ENCODE assay signal across 8 mouse cellular contexts in the genomic region with DNA sequence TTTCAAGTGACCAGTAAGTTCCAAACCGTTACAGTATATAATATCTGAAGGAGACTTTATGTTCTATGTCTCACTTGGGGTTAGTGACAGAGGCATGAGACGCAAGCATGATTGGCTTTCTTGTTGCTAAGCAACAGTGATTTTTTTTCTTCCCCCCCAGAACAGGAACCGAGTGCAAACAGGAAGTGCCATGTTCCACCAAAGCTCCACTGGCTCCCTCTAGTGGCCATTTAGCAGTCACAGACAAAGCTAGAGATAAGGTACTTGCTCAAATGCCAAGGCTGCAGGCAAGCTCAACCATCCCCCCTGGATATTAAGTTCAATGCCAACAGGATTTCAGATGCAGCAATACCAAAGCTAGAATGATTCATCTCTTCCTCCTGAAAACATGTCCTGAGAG. TPM values are rescaled to one million over a fixed set of nuclear protein-coding genes. Genes with fewer than 3 reads are reported as not detected.
DNase-seq lines count a peak whose midpoint lies in the region; ATAC-seq and TF ChIP-seq lines count a peak whose summit lies in the region.

No protein-coding gene starts in this region.

- peak; percentile 57 for DNase-seq in ovary, adult 18-20 months (ENCODE audit: low spot score)
- no peak for DNase-seq in ovary, postnatal 10 days (ENCODE audit: low spot score)
- peak; percentile 35 to 58 for DNase-seq in gastrocnemius, postnatal 4 days (ENCODE audit: low spot score in 2 of 2)
- DNase-seq in left cerebral cortex, postnatal 25 days (ENCODE audit: low spot score in 2 of 2), result peak; percentile 63 to 85

- H3K36me3 ChIP-seq in intestine, embryonic 16.5 days (ENCODE audit: control insufficient read depth, insufficient read depth, low read length), result no peaks in the 10 kb centered on the region
- no peaks in the 10 kb centered on the region for H3K36me3 ChIP-seq in midbrain, embryonic 12.5 days
- no peaks in the 10 kb centered on the region for H3K36me3 ChIP-seq in small intestine, adult 2 months (ENCODE audit: control insufficient read depth, insufficient read depth, low read length)

- TF ChIP-seq CTCF in small intestine, adult 2 months (IDR thresholded peaks at IDR 0.05; ENCODE audit: extremely low read depth, insufficient read length, insufficient replicate concordance, low read depth, low read length), result peak; percentile 67; the same call in 1 of the 2 replicates

- H3K4me3 ChIP-seq in intestine, embryonic 16.5 days (ENCODE audit: low read length), result no peak overlapping the region
- H3K4me3 ChIP-seq in midbrain, embryonic 12.5 days, result no peak overlapping the region
- no peak overlapping the region for H3K4me3 ChIP-seq in small intestine, adult 2 months (ENCODE audit: low read depth, low read length)

- no peak overlapping the region for H3K9ac ChIP-seq in intestine, embryonic 16.5 days (ENCODE audit: low read depth, low read length)
- H3K9ac ChIP-seq in midbrain, embryonic 12.5 days (replicated peaks), result no peak overlapping the region

- WGBS in intestine, embryonic 16.5 days, result 21% methylated on average over 3 of the region's 3 CpGs
- WGBS in midbrain, embryonic 12.5 days, result 31% methylated on average over 3 of the region's 3 CpGs
- WGBS in small intestine, adult 2 months, result 31% methylated on average over 3 of the region's 3 CpGs

- no peaks in the 10 kb centered on the region for H3K9me3 ChIP-seq in intestine, embryonic 16.5 days (ENCODE audit: control insufficient read depth, low read length)
- no peaks in the 10 kb centered on the region for H3K9me3 ChIP-seq in midbrain, embryonic 12.5 days

- no peak overlapping the region for H3K4me2 ChIP-seq in intestine, embryonic 16.5 days (ENCODE audit: low read depth, low read length)
- 0 out of 2 replicates have a peak overlapping the region, but pooled peaks have one; percentile 7 for H3K4me2 ChIP-seq in midbrain, embryonic 12.5 days (replicated peaks)

- intact Hi-C loops in left cerebral cortex, postnatal 25 days (cut with DNase I), result loop anchor here (2.0 to 5.0 kb wide), 4 partner anchors 44 to 216 kb away; a partner anchor contains a TSS

- TF ChIP-seq POLR2A in small intestine, adult 2 months (IDR thresholded peaks at IDR 0.05; ENCODE audit: low read depth, low read length), result no peak

- no peak overlapping the region for H3K27ac ChIP-seq in intestine, embryonic 16.5 days (ENCODE audit: low read length)
- H3K27ac ChIP-seq in midbrain, embryonic 12.5 days (replicated peaks), result no peak overlapping the region
- H3K27ac ChIP-seq in small intestine, adult 2 months (ENCODE audit: insufficient read depth, low read depth, low read length), result no peak overlapping the region

- H3K4me1 ChIP-seq in intestine, embryonic 16.5 days (ENCODE audit: control insufficient read depth, insufficient read depth, low read length), result no peaks in the 10 kb centered on the region
- H3K4me1 ChIP-seq in midbrain, embryonic 12.5 days, result 0 out of 2 replicates have a peak, but pooled peaks cover 3% of the 10 kb centered on the region
- no peaks in the 10 kb centered on the region for H3K4me1 ChIP-seq in small intestine, adult 2 months (ENCODE audit: control insufficient read depth, insufficient read depth, insufficient read length, low read length)

- ATAC-seq in common myeloid progenitor, adult 5-6 weeks (replicated peaks; ENCODE audit: low read depth, poor library complexity, severe bottlenecking), result peak; percentile 87
- peak; percentile 67 for ATAC-seq in intestine, embryonic 16.5 days
- ATAC-seq in midbrain, embryonic 12.5 days (ENCODE audit: low FRiP score, low read depth), result 0 out of 2 replicates have a peak, but pooled peaks have one; percentile 27

- no peaks in the 10 kb centered on the region for H3K27me3 ChIP-seq in intestine, embryonic 16.5 days (replicated peaks; ENCODE audit: control insufficient read depth, insufficient read depth, low read length)
- H3K27me3 ChIP-seq in midbrain, embryonic 12.5 days, result no peaks in the 10 kb centered on the region
- H3K27me3 ChIP-seq in small intestine, adult 2 months (ENCODE audit: control insufficient read depth, insufficient read depth, low read length), result no peaks in the 10 kb centered on the region

RNA-seq across cellular contexts. Expression of a gene that starts 45.4 kb away (rescaled TPM):
- 0.37 and 0.63 TPM in 2 replicates for total RNA-seq in common myeloid progenitor, adult 5-6 weeks (2017)
- 1 to 10 TPM; 1.5 to 1.6 TPM for total RNA-seq in gastrocnemius, postnatal 4 days (2021)
- 0.28 and 0.34 TPM in 2 replicates for polyA plus RNA-seq in intestine, embryonic 16.5 days (2015; fragmentation: Nextera tagmentation; extraction: Ambion mirVana)
- 10 to 100 TPM; 14.1 to 15.4 TPM for total RNA-seq in left cerebral cortex, postnatal 25 days (2021)
- 1.3 and 1.9 TPM in 2 replicates for polyA plus RNA-seq in midbrain, embryonic 12.5 days (2016; fragmentation: Nextera tagmentation; extraction: Ambion mirVana)
- polyA plus RNA-seq in small intestine, adult 2 months (2012; rRNA removed), result 0.28 and 0.41 TPM in 2 replicates

Comparison
In these comparisons a context has a peak if more than half of its experiments do, and no peak if none do; other contexts are left out.
1. ATAC-seq: peak in every context shown above with its lines; median percentile 87 in common myeloid progenitor, adult 5-6 weeks; 67 in intestine, embryonic 16.5 days; 27 in midbrain, embryonic 12.5 days.